Mouse (Mus musculus): ENCODE data around the gene Bmpr2.

The Bmpr2 gene

GRCm38 (mm10) chr1:59804363-59804762, 41.2 kb downstream of the Bmpr2 start:
- DNase-seq, result no peak

GRCm38 (mm10) chr1:59809921-59810320, 46.7 kb downstream of the Bmpr2 start:
- DNase-seq, result no peak

DNA sequence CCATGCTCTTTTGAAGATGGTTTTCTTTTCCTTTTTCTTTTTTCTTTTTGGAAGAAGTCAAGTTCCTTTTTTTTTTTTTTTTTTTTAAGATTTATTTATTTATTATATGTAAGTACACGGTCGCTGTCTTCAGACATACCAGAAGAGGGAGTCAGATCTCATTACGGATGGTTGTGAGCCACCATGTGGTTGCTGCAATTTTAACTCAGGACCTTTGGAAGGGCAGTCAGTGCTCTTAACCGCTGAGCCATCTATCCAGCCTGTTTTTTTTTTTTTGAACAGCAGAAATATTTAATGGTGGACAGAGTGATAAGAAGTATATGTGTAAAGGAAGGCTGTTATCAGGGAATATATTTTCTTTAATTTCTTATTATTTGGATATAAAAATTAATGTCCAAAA, 49.6 kb downstream of the Bmpr2 start:
- DNase-seq, result no peak

DNA sequence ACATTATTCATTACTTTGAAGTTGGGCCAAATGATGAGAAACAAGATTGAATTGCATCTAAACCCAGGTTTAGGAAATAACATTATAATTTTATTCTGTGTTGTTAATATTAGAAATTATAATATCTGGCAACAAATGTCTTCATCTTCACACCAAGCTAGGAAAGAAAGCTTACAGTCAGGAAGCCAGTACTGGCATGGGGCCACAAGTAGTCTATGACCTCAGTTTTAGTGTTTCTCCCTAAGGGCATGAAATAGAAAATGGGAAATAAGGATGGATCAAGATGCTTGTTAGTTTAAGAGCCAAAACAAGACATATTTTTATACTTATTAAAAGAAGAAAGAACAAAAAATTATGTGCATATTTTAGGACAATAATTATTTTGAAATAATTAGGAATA, 62.2 kb downstream of the Bmpr2 start:
- DNase-seq, result no peak

DNA sequence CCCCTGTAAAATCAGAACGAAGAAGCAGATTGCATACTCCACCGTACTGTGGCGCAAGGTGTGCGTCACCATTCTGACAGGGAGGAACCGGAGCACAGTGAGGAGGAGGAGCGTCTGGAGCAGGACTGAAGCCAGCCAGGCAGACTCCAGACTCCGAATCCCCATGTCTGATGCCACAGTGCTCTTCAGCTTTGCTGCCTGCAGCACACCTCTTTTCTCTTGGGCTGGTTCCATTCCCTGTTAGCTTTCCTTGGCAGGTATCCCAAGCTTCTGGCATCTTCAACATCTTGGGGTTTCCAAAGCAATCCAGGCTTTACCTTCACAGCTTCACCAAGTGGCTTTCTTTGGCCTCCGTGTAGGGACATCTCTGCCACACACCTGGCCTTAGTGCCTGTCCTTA, 63.4 kb downstream of the Bmpr2 start:
- DNase-seq, result peak; percentile 76

DNA sequence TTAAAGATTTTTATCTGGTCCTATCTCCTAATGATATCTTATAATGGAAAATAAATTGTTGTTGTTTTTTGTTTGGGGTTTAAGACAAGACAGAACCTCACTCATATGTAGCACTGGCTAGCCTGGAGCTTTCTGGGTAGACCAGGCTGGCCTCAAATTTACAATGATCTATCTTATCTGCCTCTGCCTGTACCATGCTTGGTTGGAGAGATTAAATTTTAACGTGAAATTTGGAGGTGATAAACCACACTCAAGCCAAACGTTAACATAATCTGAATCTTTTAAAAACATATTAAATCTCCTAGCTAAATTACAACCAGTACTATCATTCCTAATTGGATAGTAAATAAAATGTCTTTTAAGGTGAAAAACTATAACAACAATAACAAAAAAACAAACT, 66.2 kb downstream of the Bmpr2 start:
- no peak for DNase-seq

GRCm38 (mm10) chr1:59830194-59830593, 67.0 kb downstream of the Bmpr2 start:
- DNase-seq, result no peak

GRCm38 (mm10) chr1:59833723-59834122, 70.5 kb downstream of the Bmpr2 start:
- no peak for DNase-seq

DNA sequence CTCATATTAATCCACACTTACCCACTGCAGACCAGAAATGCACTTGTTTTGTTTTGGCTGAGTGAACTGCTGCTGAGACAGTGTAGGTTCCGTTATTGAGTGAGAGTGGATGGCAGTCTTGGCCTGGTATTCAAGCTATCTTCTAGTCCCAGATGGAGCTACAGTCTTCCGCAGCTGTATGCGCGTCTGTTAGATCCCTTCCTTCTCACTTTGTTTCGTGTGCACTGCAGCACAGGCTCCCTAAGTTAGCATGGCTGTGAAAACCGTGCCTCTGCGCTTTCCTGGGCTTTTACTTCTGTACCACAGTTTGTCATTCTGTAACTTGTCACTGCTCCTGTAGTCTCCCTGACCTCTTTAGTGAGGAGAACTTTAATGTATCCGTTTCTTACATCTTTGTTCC, 85.1 kb downstream of the Bmpr2 start:
- DNase-seq, result no peak

GRCm38 (mm10) chr1:59859046-59859445, 95.8 kb downstream of the Bmpr2 start:
- peak; percentile 86 for DNase-seq

GRCm38 (mm10) chr1:59862144-59862543, 98.9 kb downstream of the Bmpr2 start:
- DNase-seq, result no peak

- no peak for DNase-seq
Observed at GRCm38 (mm10) chr1:59868041-59868440, 104.8 kb downstream of the Bmpr2 start.

- no peak for DNase-seq
Observed at GRCm38 (mm10) chr1:59874023-59874422, 110.8 kb downstream of the Bmpr2 start.

GRCm38 (mm10) chr1:59878098-59878497, 114.9 kb downstream of the Bmpr2 start:
- DNase-seq, result no peak

- peak; percentile 75 for DNase-seq
Observed at GRCm38 (mm10) chr1:59883349-59884134, 120.3 kb downstream of the Bmpr2 start.

DNA sequence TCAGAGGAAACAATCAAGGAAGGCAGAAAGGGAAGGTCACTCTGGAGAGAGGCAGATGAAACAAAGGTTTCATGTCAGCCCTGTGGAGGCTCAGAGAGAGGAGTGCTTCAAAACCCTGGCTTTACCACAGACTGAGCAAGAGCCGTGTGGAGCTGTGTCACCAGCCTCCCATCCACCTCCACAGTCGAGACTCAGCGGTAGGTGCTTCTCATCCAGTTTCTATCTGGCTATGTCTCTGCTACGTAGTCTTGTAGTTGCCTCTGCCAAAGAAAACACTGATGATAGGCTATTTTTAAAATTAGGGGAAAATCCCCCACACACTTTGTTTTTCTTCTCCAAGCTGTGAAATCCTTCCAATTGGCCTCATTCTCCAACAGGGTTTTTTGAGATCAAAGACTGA, 123.7 kb downstream of the Bmpr2 start:
- no peak for DNase-seq

GRCm38 (mm10) chr1:59888018-59888417, 124.8 kb downstream of the Bmpr2 start:
- DNase-seq, result no peak

GRCm38 (mm10) chr1:59891185-59891584, 128.0 kb downstream of the Bmpr2 start:
- no peak for DNase-seq

DNA sequence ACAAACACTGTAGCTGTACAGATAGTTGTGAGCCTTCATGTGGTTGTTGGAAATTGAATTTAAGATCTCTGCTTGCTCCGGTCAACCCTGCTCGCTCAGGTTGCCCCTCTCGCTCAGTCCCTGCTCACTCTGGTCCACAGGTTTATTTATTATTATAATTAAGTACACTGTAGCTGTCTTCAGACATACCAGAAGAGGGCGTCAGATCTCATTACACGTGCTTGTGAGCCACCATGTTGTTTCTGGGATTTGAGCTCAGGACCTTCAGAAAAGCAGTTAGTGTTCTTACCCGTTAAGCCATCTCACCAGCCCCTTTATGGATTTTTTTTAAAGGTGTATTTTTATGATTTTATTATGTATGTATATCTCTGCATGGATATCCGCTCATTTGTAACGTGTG, 129.6 kb downstream of the Bmpr2 start:
- no peak for DNase-seq

DNA sequence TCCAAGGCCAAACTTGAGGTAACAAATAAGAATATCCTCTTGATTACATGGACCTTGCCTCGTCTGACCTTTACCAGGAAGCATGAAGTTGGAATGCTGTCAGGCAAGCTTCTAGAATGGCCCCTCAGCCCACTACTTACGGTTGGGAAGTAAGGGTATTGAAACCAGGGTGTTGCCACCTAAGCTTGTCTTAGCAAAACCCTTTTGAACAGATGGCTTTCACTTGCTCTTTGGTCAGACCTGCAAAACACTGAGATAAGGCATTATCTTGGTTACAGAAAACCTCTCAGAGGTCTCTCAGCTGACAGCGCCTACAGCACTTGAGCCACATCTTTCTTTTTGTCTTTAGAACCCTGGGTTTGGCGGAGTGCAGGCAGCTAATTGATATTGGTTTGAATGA, 130.8 kb downstream of the Bmpr2 start:
- no peak for DNase-seq

DNA sequence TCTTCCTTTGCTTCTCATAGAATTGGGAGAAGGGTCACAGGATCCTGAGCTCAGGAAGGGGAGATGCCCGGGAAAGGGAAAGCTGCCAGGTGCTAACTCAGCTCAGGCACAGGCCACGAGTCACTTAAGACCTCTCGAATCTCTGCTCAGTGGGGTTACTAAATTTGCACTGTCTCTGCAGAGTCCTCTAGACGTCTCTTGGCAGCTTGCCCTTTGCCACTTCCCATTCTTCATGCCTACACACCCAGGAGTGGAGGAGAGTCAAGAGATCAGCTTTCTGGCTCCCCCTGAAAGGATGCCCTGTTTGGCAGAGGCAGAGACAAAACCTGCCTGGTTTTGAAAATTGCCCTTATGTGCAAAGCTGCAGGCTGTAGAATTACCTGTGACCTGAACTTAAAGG, 132.3 kb downstream of the Bmpr2 start:
- DNase-seq, result no peak

DNA sequence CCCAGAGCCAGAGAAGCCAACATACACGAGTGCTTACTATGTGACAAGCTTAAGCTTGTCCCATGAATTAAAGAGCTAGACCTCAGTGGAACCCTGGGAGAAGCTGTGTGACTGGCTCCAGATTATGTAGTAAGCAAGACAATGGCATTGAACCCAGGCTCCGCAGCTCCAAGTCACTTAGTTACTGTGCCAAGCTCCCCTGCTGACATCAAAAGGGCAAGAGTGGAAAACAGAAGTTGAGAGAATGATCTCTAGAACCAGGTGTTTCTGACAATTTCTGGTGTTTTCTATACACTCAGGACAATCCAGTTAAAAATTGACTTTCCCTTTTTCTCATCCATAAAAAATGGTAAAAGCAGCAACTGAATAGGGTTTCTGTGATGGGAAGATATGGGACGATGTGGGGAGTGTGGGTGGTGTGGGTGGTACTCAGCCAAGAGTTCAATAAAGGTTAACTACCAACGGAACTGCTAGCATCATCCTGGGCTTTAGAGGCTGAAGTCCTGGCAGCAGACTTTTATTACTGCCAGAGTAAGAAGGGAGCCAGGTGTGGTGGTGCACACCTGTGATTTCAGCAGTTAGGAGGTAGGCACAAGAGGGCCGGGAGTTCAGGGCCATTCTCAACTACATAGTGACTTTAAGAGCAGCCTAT, 134.1 kb downstream of the Bmpr2 start:
- no peak for DNase-seq

- DNase-seq, result no peak
Observed at GRCm38 (mm10) chr1:59899679-59900078, 136.5 kb downstream of the Bmpr2 start.

GRCm38 (mm10) chr1:59901082-59901876, 138.1 kb downstream of the Bmpr2 start:
- no peak for DNase-seq
